Mouse (Mus musculus) megakaryocyte, adult 5-6 weeks (primary cell): ENCODE data around the gene Shf. TPM values are rescaled to one million over a fixed set of nuclear protein-coding genes. Genes with fewer than 3 reads are reported as not detected.
"Not testable (repeated sequence)": the region's sequence is repeated elsewhere in the genome, so short reads cannot be mapped to it uniquely, and the experiment has no call there.

ENCODE experiments used
- ATAC-seq: 2 replicates; pipeline ENCODE4 v1.8.0; 2016; ENCODE audit warnings: mild to moderate bottlenecking, inconsistent platforms; ENCODE audit not compliant: poor library complexity, severe bottlenecking
- total RNA-seq, 2 experiments: library from RNA; stranded (forward) in 1 of 2; stranded (reverse) in 1 of 2; fragments of 153-499, 151-499 nt in 1 of 2; fragments of 221-1000, 200-1000 nt in 1 of 2; gene quantifications; 2 replicates each; pipeline versions ENCODE4 v1.2.3 to v1.2.4; 2015 to 2017

Gene Shf
- total RNA-seq, 2 experiments from 2014 or later: 0.31 to 0.81 TPM

- no peak for ATAC-seq
Measured at GRCm38 (mm10) chr2:122351156-122351930, 17.6 kb downstream of the Shf start.

- ATAC-seq: no peak
Measured at GRCm38 (mm10) chr2:122349136-122349785, 19.7 kb downstream of the Shf start.

GRCm38 (mm10) chr2:122348531-122349131 lies 20.3 kb downstream of the Shf start:
- peak; percentile 95 for ATAC-seq

- no peak for ATAC-seq
Measured at GRCm38 (mm10) chr2:122347257-122347656, 21.7 kb downstream of the Shf start.

- not testable (repeated sequence) for ATAC-seq
Measured at GRCm38 (mm10) chr2:122346164-122346563, 22.8 kb downstream of the Shf start.

- no peak for ATAC-seq
Measured at GRCm38 (mm10) chr2:122345106-122345893, 23.7 kb downstream of the Shf start.

GRCm38 (mm10) chr2:122337291-122337690 lies 31.7 kb downstream of the Shf start:
- ATAC-seq: no peak

- no peak for ATAC-seq
Measured at GRCm38 (mm10) chr2:122334170-122334569, 34.8 kb downstream of the Shf start.

- no peak for ATAC-seq
Measured at GRCm38 (mm10) chr2:122332222-122332621, 36.7 kb downstream of the Shf start.

GRCm38 (mm10) chr2:122330317-122330716 lies 38.6 kb downstream of the Shf start:
- not testable (repeated sequence) for ATAC-seq

- ATAC-seq: no peak
Measured at GRCm38 (mm10) chr2:122327986-122328385, 41.0 kb downstream of the Shf start.

- no peak for ATAC-seq
Measured at GRCm38 (mm10) chr2:122325361-122325760, 43.6 kb downstream of the Shf start.

GRCm38 (mm10) chr2:122324586-122324985 lies 44.4 kb downstream of the Shf start:
- ATAC-seq: no peak

- ATAC-seq: no peak
Measured at GRCm38 (mm10) chr2:122323960-122324359, 45.0 kb downstream of the Shf start.

- no peak for ATAC-seq
Measured at GRCm38 (mm10) chr2:122317384-122317783, 51.6 kb downstream of the Shf start.

GRCm38 (mm10) chr2:122315372-122315771 lies 53.6 kb downstream of the Shf start, which contains the start of gene Duox1:
TSS of gene Duox1 (plus strand) at chr2:122315672.
- ATAC-seq: no peak

- ATAC-seq: no peak
Measured at GRCm38 (mm10) chr2:122313536-122313935, 55.4 kb downstream of the Shf start, which contains the start of gene Duoxa1. TSS of gene Duoxa1 (minus strand) at chr2:122313730.

- ATAC-seq: peak; percentile 82
Measured at GRCm38 (mm10) chr2:122312722-122313417, 56.1 kb downstream of the Shf start.

- no peak for ATAC-seq
Measured at GRCm38 (mm10) chr2:122311561-122311960, 57.4 kb downstream of the Shf start.

- ATAC-seq: no peak
Measured at GRCm38 (mm10) chr2:122309647-122310046, 59.3 kb downstream of the Shf start.
